Mouse (Mus musculus): Measurements from ENCODE around the gene Apoa5.
A peak's percentile ranks its signal among the peaks of the same experiment; 100 is the strongest.
"Not testable (repeated sequence)": the region's sequence is repeated elsewhere in the genome, so short reads cannot be mapped to it uniquely, and the experiment has no call there.

Gene Apoa5

DNA sequence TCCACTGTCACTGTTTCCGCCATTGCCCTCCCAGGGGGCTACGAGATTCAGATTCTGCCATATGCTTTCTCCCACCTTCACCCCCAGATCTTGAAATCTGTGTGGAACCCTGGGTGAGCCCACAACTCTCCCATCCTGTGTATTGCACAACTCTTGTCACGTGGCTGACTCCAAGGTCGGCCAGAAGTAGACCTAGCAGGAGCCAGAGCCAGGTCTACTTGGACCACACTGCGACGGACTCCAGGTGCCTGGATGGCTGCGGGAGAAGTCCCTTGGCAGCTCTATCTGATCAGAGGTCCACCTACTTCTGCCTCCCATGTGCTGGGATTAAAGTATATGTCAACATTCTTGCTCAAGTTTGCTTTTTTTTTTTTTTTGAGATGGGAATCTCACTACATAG is 7.3 kb upstream of the Apoa5 start:
- no peak for DNase-seq (ENCODE audit: low spot score in 2 of 2)

DNA sequence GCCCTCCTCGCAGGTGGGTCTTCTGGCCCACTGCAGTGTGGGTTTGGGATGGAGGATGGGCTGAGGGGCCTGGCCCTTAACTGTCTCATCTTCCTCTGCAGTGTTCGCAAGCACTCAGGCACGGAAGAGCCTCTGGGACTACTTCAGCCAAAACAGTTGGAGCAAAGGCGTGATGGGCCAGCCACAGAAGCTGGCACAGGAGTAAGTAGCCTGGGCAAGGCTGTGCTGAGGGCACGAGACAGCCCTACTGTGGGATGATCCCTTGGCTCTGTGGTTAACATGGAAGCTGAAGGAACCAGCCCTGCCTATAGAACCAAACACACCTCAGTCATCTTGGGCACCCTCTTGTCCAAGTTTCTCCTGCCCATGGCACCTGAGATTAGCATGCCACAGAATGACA is 692 bp downstream of the Apoa5 start:
- DNase-seq (ENCODE audit: low spot score in 2 of 2) = no peak

DNA sequence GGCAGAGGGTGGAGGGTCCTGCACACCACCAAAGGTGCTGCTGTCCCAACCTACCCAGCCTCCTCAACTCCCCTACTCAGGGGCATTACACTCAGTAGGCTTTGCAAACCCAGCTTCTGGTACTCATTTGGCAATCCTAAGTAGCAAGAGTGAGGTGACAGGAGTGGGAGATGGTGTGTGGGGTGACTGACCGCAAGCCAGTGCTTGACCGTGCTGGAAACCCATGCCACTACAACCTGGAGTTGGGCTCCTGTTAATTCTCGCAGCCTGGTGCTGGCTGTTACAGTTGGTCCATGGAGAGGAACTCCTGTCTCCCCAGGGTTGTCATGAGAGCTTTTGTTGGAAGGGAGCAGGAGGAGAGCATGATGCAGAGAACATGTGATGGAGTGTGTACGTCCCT is 2.3 kb downstream of the Apoa5 start:
- DNase-seq (ENCODE audit: low spot score in 2 of 2) = no peak

DNA sequence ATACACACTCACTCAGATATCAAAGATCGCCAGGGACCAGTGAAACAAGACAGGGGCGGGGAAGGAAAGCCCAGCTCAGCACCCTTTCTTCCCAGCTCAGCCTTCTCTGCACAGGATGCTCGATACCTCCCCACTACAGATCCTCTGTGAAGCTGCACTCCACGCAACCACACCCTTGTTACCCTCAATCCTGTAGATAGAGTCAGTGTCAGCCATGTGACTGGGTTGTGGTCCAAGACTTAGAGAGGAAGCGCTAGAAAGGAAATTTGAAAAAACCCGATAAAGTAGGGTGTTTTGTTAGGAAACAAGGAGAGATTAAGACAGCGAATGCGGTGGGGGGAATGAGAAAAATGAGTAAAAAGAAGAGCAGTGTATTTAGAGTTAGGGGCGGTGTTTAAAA is 3.6 kb downstream of the Apoa5 start:
- DNase-seq (ENCODE audit: low spot score in 2 of 2) = no peak

DNA sequence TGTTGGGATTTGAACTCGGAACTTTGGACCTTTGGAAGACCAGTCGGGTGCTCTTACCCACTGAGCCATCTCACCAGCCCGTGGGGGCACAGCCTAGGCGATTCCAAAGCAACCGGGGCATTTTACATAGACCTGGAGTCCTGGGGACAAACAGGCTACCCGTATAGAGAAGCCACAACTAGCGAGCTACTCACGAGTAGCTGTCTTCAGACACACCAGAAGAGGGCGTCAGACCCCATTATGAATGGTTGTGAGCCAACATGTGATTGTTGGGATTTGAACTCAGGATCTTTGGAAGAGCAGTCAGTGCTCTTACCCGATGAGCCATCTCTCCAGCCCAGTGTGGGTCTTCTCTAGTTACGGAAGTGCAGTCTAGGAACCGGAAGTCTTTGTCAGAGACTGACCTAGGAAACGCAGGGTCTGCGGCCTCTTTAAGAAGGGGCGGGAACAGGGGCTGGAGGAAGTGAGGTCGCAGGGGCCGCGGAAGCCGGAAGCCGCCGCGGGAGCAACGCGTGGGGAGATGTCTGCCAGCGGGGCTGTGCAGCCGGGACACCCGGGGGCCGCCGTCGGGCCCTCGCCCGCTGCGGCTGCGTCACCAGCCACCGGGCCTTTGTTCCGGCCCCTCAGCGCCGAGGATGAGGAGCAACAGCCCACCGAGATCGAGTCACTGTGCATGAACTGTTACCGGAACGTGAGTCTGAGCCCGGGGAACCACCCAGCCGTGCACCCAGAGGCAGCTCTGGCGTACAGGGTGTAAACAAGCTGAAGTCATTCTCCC is 4.4 kb downstream of the Apoa5 start, which contains the start of gene Zpr1:
TSS of gene Zpr1 (plus strand) at position 388 of the 778 bp plus-strand sequence.
- peak; percentile 79 to 90 for DNase-seq (ENCODE audit: low spot score in 2 of 2)

DNA sequence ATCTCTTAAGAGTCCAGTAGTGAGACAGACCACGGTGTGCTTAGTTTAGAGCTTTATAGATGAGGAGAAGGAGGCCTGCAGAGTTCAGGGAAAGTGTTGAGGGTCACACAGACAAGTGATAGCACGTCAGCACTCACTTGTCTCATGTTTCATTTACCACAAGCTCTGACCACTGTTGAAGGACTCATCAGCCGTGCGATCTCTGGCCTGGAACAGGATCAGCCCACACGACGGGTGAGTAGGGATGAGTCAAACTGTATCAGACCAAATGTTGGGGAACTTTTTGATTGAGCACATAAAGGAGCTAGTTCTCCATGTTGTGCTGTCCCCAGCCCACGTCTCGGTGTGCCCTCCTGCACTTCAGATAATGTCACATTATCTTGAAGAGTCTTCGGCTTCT is 6.1 kb downstream of the Apoa5 start:
- no peak for DNase-seq (ENCODE audit: low spot score in 2 of 2)

DNA sequence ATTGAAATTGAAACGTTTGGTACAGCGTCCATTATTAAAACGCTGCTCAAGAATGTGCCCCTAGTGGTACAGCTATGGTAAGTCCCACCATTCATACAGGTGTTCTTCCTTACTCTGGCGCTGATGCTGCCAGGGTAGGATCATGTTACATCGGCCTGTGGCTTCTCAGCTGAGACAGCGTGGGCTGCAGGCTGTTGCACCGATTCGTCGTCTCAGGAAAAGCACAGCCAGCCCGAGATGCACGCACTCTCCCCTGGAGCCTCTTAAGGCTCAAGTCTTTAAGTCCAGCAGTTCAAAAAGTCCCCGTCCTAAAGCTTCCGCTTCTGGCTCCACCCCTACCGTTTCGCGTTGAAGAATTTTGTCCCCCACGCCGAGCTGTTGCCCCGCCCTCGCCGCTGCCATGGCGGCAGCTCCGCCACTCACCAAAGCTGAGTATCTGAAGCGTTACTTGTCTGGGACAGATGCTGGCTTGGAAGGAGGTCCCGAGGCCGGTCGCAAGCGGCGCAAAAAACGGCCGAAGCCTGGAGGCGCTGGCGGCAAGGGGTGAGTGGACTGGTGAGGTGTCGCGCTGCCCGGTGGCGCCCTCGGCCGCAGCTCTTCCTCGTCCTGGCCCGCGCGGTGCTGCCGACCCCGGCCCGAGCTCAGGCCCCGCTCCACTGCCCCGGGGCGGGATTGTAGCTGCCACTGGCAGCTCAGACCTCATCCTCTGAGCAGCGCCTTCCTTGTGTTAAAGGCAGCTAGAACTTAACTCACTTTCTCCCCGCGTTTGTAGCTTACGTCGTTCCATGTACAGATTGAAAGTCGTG is 14.4 kb downstream of the Apoa5 start, which contains the start of gene Bud13:
TSS of gene Bud13 (plus strand) at position 378 of the 806 bp plus-strand sequence.
- DNase-seq (ENCODE audit: low spot score in 2 of 2) = peak; percentile 92 to 94

DNA sequence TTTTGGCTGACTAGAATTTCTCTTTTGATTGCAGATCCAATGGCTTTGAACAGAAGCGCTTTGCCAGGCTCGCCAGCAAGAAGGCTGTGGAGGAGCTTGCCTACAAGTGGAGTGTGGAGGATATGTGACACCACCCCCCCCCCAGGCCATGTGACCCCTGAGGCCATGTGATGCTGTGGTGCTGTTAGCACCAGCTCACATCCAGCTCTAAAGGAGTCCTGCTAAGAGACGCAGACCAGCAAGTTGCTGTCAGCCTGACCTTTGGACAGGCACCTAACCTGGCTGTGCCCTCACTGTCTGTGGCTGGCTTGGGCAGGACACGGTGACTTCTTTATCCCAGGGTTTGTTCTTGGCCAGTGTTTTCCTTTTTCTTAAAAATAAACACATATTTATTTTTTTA is 29.9 kb downstream of the Apoa5 start:
- no peak for DNase-seq (ENCODE audit: low spot score in 2 of 2)

DNA sequence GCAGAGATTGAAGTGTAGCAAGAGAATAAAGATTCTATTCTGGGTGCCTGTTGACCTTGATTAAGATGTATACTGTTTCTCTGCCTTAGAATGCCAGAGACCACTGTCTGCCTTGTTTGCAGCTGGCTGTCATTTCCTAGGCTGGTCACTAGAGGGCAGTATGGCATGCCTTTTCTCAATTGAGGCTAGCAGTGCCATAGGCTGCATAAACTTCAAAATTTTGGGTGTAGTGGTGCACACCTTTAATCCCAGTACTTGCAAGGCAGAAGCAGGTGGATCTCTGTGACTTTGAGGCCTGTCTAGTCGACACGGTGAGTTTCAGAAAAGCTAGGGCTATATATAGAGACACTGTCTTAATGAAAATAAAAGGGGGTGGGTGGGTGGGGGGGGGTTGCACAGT is 33.7 kb downstream of the Apoa5 start:
- peak in 1 of 2 experiments; percentile 9 for DNase-seq (ENCODE audit: low spot score in 2 of 2)

DNA sequence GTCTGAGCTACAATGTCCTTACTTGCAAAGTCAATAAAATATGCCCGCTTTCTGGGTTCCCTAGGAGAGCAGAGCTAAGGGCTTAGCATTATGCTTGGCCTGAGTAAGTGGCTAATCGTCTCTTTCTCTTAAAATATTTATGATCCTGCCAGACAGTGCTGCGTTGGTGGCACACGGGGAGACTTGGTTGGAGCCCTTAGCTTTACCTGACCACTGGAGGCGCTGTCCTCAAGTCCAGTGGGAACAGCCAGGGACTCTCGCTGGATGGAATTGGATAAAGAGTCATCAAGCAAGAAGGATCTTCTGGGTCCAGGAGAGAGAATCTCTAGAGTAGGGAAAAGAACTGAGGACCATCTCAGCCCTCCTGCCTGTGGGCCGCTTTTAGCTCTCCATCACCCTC is 40.7 kb downstream of the Apoa5 start:
- no peak for DNase-seq (ENCODE audit: low spot score in 2 of 2)

DNA sequence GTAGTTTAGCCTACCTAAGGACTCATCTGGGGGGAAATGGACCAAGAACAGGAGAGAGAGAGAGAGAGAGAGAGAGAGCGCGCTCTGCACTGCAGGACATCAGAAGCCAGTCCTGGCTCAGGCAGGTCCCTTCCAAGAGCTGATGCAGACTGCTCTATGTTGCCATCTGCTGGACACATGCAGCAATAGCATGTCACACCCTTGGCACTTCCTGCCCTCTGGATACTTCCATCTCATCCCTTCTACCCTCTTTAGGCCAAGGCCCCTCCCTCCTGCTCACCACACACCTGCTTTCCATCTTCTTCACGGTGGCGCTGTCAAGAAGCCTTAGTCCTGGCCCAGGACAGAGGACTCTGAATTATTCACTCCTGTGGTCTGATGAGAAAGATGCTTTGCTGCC is 46.1 kb downstream of the Apoa5 start:
- peak; percentile 53 to 58 for DNase-seq (ENCODE audit: low spot score in 2 of 2)

DNA sequence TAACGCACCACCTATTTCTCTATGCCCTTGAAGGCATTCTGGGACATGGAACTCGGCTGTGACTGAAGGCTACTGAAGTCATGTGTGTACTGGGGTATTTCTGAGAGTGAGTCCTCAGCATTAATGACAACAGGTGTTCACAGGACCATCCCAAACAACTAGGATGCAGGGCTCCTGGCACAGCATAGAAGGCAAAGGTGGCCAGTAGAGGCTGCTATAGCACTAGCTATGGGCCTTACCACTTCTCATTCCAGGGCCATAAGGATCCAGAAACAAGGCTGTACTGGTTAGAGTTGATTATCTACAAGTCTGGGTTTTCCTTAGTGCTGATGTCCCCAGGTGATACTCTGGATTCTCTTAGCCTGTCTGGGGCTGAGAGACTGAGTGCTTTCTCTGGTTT is 46.5 kb downstream of the Apoa5 start:
- DNase-seq (ENCODE audit: low spot score in 2 of 2) = no peak

DNA sequence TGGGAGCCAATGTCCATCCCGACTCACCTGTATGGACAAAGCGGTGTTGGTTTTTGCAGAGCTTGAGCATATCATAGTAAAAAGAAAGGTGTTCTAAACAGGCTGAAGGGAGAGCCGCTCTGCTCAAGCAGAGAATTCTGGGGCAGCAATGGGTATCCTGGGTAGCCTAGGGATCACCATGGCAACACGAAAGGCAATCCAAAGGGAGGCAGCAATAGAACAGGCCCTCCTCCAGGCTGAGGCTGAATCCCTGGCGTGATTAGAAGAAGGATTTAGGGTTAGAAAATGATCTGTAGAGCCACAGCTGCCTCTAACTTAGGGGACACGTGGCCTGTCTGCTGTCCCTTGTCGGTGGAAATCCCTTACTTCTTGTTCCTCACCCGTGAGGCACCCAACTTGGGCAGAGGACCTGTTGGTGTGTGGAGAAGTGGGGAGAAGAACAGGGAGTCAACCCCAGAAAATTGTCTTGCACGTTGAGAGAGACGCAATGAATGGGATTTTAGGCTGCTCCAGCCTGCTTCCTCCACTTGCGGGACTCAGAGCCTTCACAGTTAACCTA is 47.5 kb downstream of the Apoa5 start:
- DNase-seq (ENCODE audit: low spot score in 2 of 2) = no peak

DNA sequence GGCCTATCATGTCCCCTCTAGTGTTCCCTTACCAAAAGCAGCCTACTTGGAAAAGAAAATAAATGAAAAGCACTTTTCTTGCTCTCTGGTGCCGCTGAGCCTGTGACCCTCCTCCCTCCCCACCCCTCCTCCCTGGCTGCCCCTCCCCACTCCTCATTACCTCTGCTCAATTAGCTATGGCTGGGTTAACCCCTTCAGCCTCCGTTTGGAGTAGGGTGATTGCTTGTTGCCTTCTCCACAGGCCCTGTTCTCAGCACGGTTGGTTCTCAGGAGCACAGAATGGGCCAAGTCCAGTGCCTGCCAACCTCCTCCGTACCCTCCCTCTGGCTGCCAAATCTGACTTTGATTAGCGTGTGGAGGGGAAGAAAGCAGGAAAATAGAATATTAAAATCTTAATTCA is 48.0 kb downstream of the Apoa5 start:
- DNase-seq (ENCODE audit: low spot score in 2 of 2) = no peak

DNA sequence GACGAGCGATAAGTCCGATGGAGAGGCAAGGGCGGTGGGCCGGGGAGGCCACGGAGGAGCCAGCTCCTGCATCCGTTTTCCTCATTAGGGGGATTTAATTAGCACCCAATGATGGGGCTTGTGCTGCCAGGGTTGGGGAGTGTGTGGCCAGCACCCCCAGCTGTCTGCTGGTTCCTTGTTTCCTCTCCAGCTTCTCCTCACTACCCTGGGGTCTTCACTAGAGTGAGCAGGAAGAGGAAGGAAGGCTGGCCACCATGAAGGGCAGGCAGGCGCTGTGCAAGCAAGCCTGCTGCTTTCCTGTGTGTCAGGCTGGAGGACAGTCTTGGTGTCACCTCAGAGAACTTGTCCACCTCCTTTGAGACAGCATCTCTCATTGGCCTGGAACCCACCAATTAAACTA is 48.5 kb downstream of the Apoa5 start:
- DNase-seq (ENCODE audit: low spot score in 2 of 2) = no peak

DNA sequence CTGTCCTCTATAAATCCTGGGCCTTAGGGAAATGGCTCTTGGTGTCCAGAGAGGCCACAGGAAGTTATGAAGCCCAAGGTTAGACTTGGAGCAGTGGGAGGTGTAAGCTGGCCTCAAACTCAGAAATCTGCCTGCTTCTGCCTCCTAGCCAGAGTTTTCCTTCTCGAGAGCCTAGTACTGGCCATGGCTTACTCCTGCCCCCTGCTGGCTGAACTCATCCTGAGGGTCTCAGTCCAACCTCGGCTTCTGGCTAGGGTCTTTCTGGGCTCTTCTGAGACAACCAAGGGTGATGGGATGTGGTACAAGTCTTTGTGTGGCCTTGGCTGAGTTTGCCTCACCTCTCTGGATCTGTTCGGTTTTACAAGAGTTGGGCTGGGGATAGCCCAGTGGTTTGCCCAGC is 49.5 kb downstream of the Apoa5 start:
- no peak for DNase-seq (ENCODE audit: low spot score in 2 of 2)

DNA sequence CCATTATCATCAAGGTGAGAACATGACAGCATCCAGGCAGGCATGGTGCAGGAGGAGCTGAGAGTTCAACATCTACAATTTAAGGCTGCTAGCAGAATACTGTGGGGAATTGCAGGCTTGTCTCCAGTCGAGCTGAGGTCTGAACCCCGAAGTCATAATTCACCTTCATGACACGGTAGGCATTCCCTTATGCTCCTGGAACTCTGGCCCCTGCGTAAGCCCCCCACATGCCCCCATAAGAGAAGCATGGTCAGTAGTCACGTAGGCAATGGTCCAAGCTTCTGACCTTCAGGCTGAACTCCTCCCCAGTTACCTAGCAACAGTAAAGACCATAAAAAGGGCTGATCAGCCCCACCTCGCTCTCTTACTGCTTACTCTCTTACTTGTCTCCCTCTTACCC is 51.5 kb downstream of the Apoa5 start, which contains the start of gene 4931429L15Rik:
TSS of gene 4931429L15Rik (minus strand) at position 101 of the 400 bp plus-strand sequence.
- not testable (repeated sequence) for DNase-seq (ENCODE audit: low spot score in 2 of 2)

DNA sequence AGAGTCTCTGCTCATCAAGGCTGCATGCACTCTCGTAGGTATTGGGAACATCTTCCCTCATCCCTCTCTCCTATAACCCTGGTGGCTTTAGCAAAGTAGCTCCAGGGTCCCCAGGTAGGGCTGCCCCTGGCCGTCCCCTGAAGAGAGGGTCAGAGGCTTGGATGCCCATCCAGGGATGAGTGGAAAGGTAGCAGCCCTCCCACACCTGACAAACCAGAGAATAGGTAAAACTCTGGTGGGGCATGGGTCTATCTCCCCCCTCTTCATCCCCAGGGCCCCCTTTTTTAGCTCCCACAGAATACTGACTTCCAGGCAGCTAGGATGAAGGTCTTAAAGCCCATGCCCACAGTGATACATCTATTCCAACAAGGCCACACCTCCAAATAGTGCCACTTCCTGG is 52.0 kb downstream of the Apoa5 start:
- no peak for DNase-seq (ENCODE audit: low spot score in 2 of 2)
